Mouse (Mus musculus) heart, embryonic 14.5 days (tissue): ENCODE data around the gene Rbm3. TPM values are rescaled to one million over a fixed set of nuclear protein-coding genes. Genes with fewer than 3 reads are reported as not detected.

Source experiments
- ATAC-seq: fragments of 200-750 bp; cut with Nextera tagmentation; 2 replicates; pipeline ENCODE4 v1.8.0; 2017; ENCODE audit warnings: low read depth, moderate TSS enrichment; ENCODE audit not compliant: insufficient number of reproducible peaks, insufficient read depth, low FRiP score
- H3K27ac ChIP-seq, 2 experiments: fragments of 200-500 bp in 1 of 2; fragments of 300-500 bp in 1 of 2; sonication (generic) in 1 of 2; replicated peaks in 1 of 2; 2 replicates each; pipeline ENCODE4 v1.5.1; 2012 to 2014; ENCODE audit warnings: low read depth in 2 of 2, low read length in 2 of 2, control low read depth in 1 of 2, mild to moderate bottlenecking in 1 of 2, mixed read lengths in 1 of 2; ENCODE audit not compliant: control insufficient read depth in 1 of 2, insufficient read depth in 1 of 2
- H3K27me3 ChIP-seq: fragments of 300-500 bp; sonication (generic); 2 replicates; pipeline ENCODE4 v1.6.1; 2014; ENCODE audit warnings: mild to moderate bottlenecking, low read length, control low read depth; ENCODE audit not compliant: control insufficient read depth, insufficient read depth
- H3K36me3 ChIP-seq: fragments of 300-500 bp; sonication (generic); 2 replicates; pipeline ENCODE4 v1.6.1; 2014; ENCODE audit warnings: mild to moderate bottlenecking, control low read depth, low read length, mixed read lengths; ENCODE audit not compliant: control insufficient read depth, insufficient read depth
- H3K4me1 ChIP-seq, 2 experiments: fragments of 200-500 bp in 1 of 2; fragments of 300-500 bp in 1 of 2; sonication (generic) in 1 of 2; 2 replicates each; pipeline ENCODE4 v1.6.1; 2012 to 2014; ENCODE audit warnings: low read length in 2 of 2, control low read depth in 1 of 2, mixed read lengths in 1 of 2; ENCODE audit not compliant: control insufficient read depth in 2 of 2, insufficient read depth in 2 of 2
- H3K4me2 ChIP-seq: fragments of 300-500 bp; sonication (generic); 2 replicates; pipeline ENCODE4 v1.6.1; 2014; ENCODE audit warnings: mild to moderate bottlenecking, low read length
- H3K4me3 ChIP-seq, 2 experiments: fragments of 200-500 bp in 1 of 2; fragments of 300-500 bp in 1 of 2; sonication (generic) in 1 of 2; 2 replicates each; pipeline ENCODE4 v1.5.1; 2012 to 2014; ENCODE audit warnings: low read length in 2 of 2, mild to moderate bottlenecking in 2 of 2, control low read depth in 1 of 2, low read depth in 1 of 2, moderate library complexity in 1 of 2; ENCODE audit not compliant: control insufficient read depth in 1 of 2, insufficient read depth in 1 of 2
- H3K9ac ChIP-seq: fragments of 300-500 bp; sonication (generic); 2 replicates; pipeline ENCODE4 v1.6.1; 2014; ENCODE audit warnings: mild to moderate bottlenecking, low read length
- H3K9me3 ChIP-seq: fragments of 300-500 bp; sonication (generic); 2 replicates; pipeline ENCODE4 v1.6.1; 2016; ENCODE audit warnings: low read length, control low read depth; ENCODE audit not compliant: control insufficient read depth
- WGBS: fragments of 180-500 bp; shearing (Covaris S2); extraction: QIAGEN DNeasy Blood & Tissue Kit; methylation state at CpG from one replicate; pipeline ENCODE4 v1.1.7; 2014; 5-methylcytosine and 5-hydroxymethylcytosine counted together
- polyA plus RNA-seq: library from polyadenylated mRNA; unstranded; fragments of >200 nt; fragmentation: Nextera tagmentation; extraction: Ambion mirVana; gene quantifications from 2 replicates; pipeline ENCODE4 v1.2.1, GENCODE M21; 2014

Rbm3 gene
- 317 and 375 TPM in 2 replicates for polyA plus RNA-seq

GRCm38 (mm10) chrX:8145153-8145991 is at the start of gene Rbm3:
Gene Rbm3 (minus strand): TSS chrX:8145880.
- peak; percentile 92 for ATAC-seq
- Histone ChIP-seq H3K36me3 (peaks cover 37% of the 10 kb centered on the region), H3K27me3 (no peaks in the 10 kb centered on the region), H3K9ac (peak within 1 kb of the TSS; percentile 94), H3K4me3 (peak within 1 kb of the TSS; percentile 65 to 93), H3K4me1 (peaks cover 4 to 6% of the 10 kb centered on the region in 2 experiments; a peak in 2 of 4 replicates), H3K4me2 (peak within 1 kb of the TSS; percentile 70), H3K27ac (peak within 1 kb of the TSS; percentile 98 to 100), H3K9me3 (no peaks in the 10 kb centered on the region)
- WGBS = 18% methylated on average over 60 of the region's 65 CpGs

GRCm38 (mm10) chrX:8193419-8193723 is 47.7 kb upstream of the Rbm3 start, which contains the start of gene Ebp:
Gene Ebp (minus strand): TSS chrX:8193512.
- ATAC-seq = peak; percentile 44; the same call in 1 of the 2 replicates
- 18% methylated on average over 10 of the region's 10 CpGs for WGBS
- peak within 1 kb of the TSS; percentile 47 to 57; a peak in 3 of 4 replicates for H3K27ac ChIP-seq

GRCm38 (mm10) chrX:8192640-8193418 is 47.1 kb upstream of the Rbm3 start:
- peak overlapping the region; percentile 72 for H3K9ac ChIP-seq
- no peaks in the 10 kb centered on the region for H3K9me3 ChIP-seq
- H3K27ac ChIP-seq = peak overlapping the region; percentile 47 to 57; a peak in 3 of 4 replicates
- peak; percentile 95 for ATAC-seq
- WGBS = 13% methylated on average over 38 of the region's 38 CpGs
- peak overlapping the region; percentile 71 for H3K4me2 ChIP-seq
- no peaks in the 10 kb centered on the region for H3K27me3 ChIP-seq
- no peaks in the 10 kb centered on the region; a peak in 1 of 4 replicates for H3K4me1 ChIP-seq
- H3K4me3 ChIP-seq = peak overlapping the region; percentile 57
- no peaks in the 10 kb centered on the region for H3K36me3 ChIP-seq

More at GRCm38 (mm10) chrX:8193419-8193723, 47.7 kb upstream of the Rbm3 start, which contains the start of gene Ebp:
- no peaks in the 10 kb centered on the region for H3K9me3 ChIP-seq
- no peaks in the 10 kb centered on the region for H3K27me3 ChIP-seq
- no peaks in the 10 kb centered on the region; a peak in 1 of 4 replicates for H3K4me1 ChIP-seq
- no peaks in the 10 kb centered on the region for H3K36me3 ChIP-seq
- peak within 1 kb of the TSS; percentile 72 for H3K9ac ChIP-seq
- peak within 1 kb of the TSS; percentile 71 for H3K4me2 ChIP-seq
- peak within 1 kb of the TSS; percentile 57 for H3K4me3 ChIP-seq

- no peak; the same call in 1 of the 2 replicates for ATAC-seq
- H3K4me3 ChIP-seq = peak overlapping the region; percentile 57
- no peaks in the 10 kb centered on the region for H3K9me3 ChIP-seq
- no peaks in the 10 kb centered on the region for H3K27me3 ChIP-seq
- H3K36me3 ChIP-seq = no peaks in the 10 kb centered on the region
- H3K4me2 ChIP-seq = peak overlapping the region; percentile 71
- H3K9ac ChIP-seq = peak overlapping the region; percentile 72
- H3K27ac ChIP-seq = no peak overlapping the region
- H3K4me1 ChIP-seq = no peaks in the 10 kb centered on the region; a peak in 1 of 4 replicates
- WGBS = 16% methylated on average over 13 of the region's 13 CpGs
These were observed 46.5 kb upstream of the Rbm3 start for GRCm38 (mm10) chrX:8192126-8192639.

GRCm38 (mm10) chrX:8182871-8183540 is 37.3 kb upstream of the Rbm3 start:
- Histone ChIP-seq H3K4me3 (no peak overlapping the region), H3K4me2 (no peak overlapping the region), H3K9me3 (no peaks in the 10 kb centered on the region), H3K4me1 (no peaks in the 10 kb centered on the region), H3K27ac (no peak overlapping the region), H3K36me3 (peaks cover 9% of the 10 kb centered on the region; the same call in 1 of the 2 replicates), H3K27me3 (no peaks in the 10 kb centered on the region), H3K9ac (no peak overlapping the region)
- WGBS = 8% methylated on average over 7 of the region's 7 CpGs
- no peak for ATAC-seq

- Histone ChIP-seq H3K9me3 (no peaks in the 10 kb centered on the region), H3K9ac (no peak overlapping the region), H3K36me3 (no peaks in the 10 kb centered on the region), H3K4me3 (no peak overlapping the region), H3K27me3 (no peaks in the 10 kb centered on the region), H3K4me1 (no peaks in the 10 kb centered on the region), H3K27ac (no peak overlapping the region), H3K4me2 (no peak overlapping the region)
- 74% methylated on average over 5 of the region's 5 CpGs for WGBS
- ATAC-seq = no peak
These were observed 34.0 kb upstream of the Rbm3 start for GRCm38 (mm10) chrX:8179646-8180045.

GRCm38 (mm10) chrX:8178871-8179270 is 33.2 kb upstream of the Rbm3 start:
- H3K27me3 ChIP-seq = no peaks in the 10 kb centered on the region

More at GRCm38 (mm10) chrX:8178871-8179270, 33.2 kb upstream of the Rbm3 start:
- H3K9ac ChIP-seq = no peak overlapping the region
- no peak overlapping the region for H3K4me2 ChIP-seq
- H3K27ac ChIP-seq = no peak overlapping the region
- H3K9me3 ChIP-seq = no peaks in the 10 kb centered on the region
- no peak for ATAC-seq
- WGBS = 76% methylated on average over 2 of the region's 2 CpGs
- H3K36me3 ChIP-seq = no peaks in the 10 kb centered on the region
- no peak overlapping the region for H3K4me3 ChIP-seq
- no peaks in the 10 kb centered on the region for H3K4me1 ChIP-seq
